Mouse (Mus musculus) liver (tissue): ENCODE measurements at regions not wholly inside any gene's neighbourhood (a gene's known extent, or its start where the extent isn't known, plus 50 kb on each side); places are given as distances from the start of the nearest gene placed in this dataset.
"Not testable (repeated sequence)": the region's sequence is repeated elsewhere in the genome, so short reads cannot be mapped to it uniquely, and the experiment has no call there.

Experiments
- DNase-seq: peaks from one replicate; pipeline ENCODE4 v3.0.0-alpha.2; 2020; ENCODE audit warnings: mixed read lengths

DNA sequence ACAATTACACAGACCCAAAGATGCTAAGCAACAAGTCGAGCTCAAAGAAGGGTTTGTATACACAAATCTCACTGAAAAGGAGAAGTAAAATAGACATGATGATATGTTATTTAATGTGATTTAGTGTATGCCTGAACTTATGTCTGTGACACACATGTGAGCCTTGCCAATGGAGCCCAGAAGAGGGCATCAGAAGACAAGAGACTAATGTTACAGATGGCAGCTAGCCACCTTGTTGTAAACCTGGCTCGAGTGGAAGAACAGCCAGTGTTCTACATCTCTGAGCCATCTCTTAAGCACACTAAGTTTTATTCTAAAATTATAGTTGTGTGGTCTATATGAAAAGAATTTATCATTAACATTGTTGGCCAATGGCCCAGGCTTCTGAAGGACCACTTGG, 943.7 kb upstream of the Prmt6 start:
- no peak for DNase-seq

DNA sequence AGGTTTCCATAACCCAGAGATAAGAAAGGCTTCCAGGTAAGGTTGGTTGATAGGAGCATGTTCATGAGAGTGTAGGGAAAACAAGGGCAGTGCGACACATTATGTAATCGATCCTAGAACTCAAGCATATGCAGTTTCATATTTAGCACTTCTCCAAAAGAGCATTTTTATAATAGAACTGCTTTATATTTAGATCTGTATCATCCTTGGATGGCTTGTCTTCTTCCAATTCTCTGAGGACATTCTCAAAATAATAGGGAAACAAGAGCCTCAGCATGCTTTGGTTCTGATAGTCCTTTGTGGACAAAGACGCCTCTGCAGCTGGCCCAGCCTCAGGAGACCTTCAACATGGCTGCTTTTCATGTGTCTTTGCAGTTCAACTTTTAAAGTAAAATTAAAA, 915.9 kb upstream of the Prmt6 start:
- no peak for DNase-seq

DNA sequence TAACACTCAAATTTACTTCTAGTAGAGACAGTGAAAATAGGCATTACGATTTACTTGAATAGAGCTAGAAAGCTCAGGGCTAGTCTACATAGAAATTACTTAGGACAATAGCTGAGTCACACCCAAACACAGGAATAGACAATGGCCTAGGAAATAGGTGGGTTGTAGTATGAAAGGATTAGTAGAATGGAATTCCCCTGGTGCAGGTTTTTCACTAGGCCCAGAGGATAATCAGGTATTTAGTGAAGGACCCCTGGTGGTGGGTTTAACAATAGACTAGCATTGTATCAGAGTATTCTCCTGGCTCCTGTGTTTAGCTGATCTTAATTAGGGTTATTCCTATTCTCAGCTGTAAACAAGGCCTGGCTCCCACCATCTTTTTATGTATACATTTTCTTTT, 890.4 kb upstream of the Prmt6 start:
- not testable (repeated sequence) for DNase-seq

DNA sequence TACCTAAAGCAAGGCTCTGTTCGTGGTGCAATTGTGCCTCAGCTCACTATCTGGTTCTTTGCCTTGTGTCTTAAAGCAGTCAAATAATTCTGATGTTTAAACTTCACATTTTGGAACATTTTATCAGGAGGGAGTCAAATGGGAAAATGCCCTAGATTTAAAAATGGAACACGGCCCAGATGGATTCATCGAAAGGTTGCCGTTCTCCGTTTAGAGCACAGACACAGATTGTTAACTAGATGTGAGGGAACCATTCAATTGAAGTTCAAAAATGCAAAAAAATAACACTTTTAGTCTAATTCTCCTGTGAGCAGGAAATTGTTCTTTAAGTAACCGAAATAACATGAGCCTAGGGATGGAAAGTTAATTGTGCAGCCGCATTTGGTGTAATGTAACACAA, 858.2 kb upstream of the Prmt6 start:
- no peak for DNase-seq

DNA sequence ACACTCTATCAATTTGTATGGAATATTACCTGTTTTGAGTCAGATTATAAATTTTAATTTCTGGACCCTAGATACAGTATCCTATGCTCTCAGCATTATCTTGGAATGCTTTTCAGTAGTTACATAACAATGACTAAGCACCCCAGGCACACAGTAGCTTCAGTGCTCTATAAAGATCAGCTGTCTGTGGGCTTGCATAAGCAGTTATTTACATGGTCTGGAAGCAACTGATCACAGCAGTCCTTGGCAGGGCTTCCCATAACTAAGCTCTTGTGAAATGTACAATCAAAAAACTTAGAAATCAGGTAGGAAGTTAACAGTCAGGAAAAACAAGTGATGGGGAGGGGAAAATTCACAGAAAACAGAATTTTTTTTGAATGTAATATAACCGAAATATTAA, 851.8 kb upstream of the Prmt6 start:
- DNase-seq, result no peak

DNA sequence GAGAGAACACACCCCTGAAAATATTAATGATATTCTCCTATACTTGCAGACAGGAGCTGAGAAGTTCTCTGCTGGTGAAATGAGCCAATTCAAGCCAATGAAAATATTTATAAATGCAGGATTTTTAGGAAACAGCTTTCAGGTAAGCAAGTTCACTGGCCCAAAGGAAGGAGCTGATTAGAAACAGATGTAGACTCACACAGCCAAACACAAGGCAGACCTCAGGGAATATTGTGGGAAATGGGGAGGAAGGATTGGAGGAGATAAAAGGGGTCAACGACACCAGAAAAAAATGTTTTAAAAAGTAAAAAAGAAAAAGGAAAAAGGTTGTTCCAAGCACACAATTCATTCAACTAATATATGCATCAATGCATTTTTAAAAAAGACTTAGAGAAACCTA, 823.5 kb upstream of the Prmt6 start:
- no peak for DNase-seq

DNA sequence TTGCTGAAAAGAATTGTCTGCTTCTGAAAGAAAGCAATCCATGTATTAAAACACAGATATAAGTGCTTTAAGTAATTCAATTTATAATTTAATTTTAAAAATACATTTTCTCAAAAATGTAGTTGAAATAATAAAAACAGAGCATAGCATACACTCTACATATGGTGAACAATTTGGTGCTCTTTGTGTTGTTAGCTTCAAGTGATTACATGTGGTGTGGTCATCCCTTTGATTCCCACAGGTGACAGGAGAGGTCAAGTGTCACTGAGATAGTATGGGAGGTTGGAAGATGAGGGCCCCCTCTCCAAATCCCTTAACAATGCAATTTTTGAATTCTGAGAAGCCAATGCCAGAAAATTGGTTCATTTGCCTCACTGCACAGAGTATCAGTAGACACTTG, 819.5 kb upstream of the Prmt6 start:
- DNase-seq, result no peak

DNA sequence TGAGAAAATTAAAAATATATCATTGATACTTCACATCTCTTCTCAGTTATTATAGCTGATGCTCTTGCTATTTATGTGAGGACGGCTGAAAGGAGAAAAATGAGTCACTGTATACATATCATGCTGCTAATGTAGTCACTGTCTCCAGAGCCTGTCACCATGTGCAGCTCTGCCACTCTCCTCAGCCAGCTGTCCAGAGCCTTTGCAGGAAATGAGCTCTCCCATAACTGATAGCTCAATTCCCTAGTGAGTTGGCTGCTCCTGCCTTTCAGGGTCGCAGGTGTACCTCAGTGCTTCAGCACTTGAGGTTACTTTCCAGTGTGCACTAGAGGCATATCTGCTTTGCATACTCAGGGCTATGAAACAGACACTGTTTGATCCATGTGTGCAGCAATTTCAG, 819.0 kb upstream of the Prmt6 start:
- DNase-seq, result no peak

DNA sequence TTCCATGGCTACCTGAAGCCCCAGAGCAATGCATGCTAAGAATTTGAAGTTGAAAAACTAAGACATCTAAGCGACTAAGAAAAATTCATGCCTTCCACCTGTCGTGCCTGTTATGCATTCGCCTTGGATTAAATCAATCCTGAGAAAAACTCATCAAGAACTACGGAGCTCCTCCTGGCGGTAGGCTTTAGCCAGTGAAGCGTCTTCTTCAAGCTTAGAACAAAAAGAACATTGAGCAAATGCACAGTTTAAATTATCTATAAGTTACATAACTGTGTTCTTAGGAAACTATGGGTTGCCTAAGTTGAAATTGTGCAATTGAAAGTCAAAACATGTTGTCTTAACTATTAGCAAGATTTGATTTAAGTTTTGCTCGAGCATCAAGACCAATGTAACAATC, 818.4 kb upstream of the Prmt6 start:
- DNase-seq, result peak; percentile 5

DNA sequence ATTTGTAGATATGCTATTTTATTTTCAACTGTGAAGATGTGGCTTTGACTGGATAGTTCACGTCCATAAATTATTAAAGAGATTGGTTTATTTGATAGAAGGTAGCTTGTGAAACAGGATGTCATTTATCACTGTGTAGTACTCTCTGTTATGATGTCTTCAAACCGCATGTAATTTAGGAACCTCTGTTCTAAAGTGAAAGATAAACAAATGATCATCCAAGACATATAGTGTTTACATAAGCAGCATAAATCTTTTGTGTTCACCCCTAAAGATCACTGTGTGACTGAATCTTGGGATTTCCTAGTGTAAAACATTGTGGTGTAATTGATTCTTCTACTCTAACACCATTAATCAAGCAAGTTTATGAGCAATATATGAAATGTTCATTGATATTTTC, 798.8 kb upstream of the Prmt6 start:
- no peak for DNase-seq
